Mouse (Mus musculus) heart, postnatal 25 days (tissue): ENCODE measurements around the gene Crabp2. TPM values are rescaled to one million over a fixed set of nuclear protein-coding genes. Genes with fewer than 3 reads are reported as not detected.
A peak's percentile ranks its signal among the peaks of the same experiment; 100 is the strongest.

Experiments
- DNase-seq: peaks from one replicate; pipeline ENCODE4 v3.0.0; 2022; ENCODE audit warnings: low spot score
- intact Hi-C: fragments of 180-260 bp; cut with DNase I; formaldehyde crosslinking; loops from one replicate; pipeline ENCODE4 v1.15.1; 2025
- total RNA-seq, 2 experiments: library from RNA; stranded (reverse); gene quantifications; 2 replicates each; pipeline ENCODE4 v1.2.3; 2021

Crabp2 gene
- total RNA-seq, 2 experiments from 2014 or later: not detected

DNA sequence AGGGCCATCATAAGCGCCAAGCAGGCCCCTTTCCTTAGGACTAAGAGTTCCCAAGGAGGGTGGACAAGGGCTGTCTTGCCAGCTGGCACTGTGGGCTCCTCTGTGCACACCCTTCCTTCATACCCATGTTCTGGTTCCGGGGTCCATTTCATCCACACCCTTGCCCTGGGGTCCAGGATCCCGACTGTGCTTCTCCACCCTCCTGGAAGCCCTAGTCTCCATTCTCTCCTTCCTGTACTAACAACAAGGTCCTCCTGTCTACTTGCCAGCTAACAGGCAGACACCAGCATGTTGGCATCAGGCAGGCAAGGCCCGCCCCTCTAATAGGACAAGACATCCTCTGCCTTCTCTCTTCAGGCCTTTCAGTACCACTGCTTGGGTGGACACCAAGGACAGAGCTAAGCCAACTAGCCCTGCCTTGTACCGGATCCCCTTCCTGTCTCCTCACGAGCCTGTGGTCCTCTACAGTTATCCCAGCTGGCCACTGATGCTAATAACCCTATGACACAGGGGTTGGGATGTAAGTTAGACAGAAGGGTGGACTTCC lies 32.8 kb downstream of the Crabp2 start:
- DNase-seq: no peak
- intact Hi-C loops: loop anchor here (10.0 kb wide), 1 partner anchor 216 kb away; no protein-coding TSS in a partner anchor

DNA sequence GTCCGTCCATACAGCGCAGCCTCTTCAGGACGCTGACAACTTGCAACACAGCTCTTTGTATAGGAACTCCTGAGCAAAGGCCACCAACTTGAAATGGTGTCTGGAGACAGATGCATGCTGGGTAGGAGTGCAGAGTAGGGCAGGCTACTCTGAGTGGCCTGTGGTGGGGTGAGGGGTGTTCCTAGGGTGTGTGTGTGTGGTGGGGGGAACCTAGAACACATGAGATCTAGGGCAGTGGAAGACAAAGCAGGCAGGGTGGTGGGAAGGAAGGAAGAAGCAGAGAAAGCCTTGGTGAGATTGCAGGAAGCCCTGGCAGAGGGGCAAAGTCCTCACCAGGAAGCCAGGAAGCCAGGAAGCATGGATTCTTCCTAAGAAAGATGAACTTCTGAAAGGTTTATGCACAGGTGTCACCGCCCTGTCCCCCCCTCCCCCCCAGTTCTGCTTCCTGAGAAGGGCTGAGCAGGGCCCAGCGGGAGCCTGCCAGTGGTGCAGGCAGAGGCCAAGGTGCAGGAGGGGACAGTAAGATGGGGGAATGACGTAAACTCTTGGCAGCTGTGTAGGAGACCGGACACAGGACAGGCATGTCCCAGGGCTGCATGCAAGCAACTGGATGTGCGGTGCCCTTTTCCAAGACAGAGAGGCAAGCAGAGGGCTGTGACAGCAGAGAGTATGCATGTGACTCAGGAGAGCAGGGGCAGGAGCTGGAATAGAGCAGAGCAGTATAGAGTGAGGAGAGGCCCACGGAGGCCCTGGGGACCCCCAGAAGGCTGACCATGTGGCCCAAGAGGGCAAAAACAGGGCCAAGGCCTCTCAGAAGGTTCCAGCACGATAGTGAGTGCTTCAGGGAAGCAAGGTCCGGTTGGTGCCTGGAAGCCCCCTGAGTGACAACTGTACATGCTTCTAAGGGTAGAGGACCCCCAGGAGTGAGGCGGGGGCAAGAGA lies 33.7 kb downstream of the Crabp2 start:
- DNase-seq: peak; percentile 69
- intact Hi-C loops: loop anchor here (10.0 kb wide), 1 partner anchor 217 kb away; no protein-coding TSS in a partner anchor

DNA sequence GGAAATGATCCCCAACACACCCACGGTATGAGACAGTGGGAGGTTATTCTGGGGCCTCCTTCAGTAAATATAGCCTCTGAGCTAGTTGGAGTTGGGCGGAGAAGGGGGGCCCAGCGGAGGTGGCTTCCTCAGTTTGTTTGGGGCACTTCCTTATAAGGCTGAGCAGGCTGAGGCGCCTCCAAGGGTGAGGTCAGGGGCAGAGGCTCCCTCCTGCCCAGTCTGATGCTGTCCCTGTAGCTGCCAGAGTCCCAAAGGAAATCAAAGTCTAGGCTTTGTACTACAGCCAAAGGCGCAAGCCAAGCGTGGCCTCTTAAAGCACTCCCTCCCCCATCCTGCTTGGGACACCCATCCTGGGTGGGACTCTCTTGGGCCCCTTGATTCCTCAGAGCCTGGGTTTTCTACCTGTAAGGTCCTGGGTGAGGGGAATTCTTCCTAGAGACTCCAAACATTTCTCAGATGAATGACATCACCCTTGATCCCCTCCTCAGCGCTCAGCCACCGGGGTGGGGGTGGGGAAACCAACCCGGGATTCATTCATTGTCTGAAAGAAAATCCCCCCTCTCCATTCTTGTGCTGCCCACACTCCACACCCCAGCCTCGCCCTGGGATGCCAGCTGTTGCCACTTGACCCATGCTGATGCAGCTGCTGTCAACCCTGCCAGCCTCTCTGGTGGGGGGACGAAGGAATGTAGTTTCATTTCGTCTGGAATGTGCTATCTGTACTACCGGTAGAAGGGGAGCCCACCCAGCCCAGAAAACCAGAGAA lies 34.6 kb downstream of the Crabp2 start:
- DNase-seq: peak; percentile 74
- intact Hi-C loops: loop anchor here (10.0 kb wide), 1 partner anchor 218 kb away; no protein-coding TSS in a partner anchor

DNA sequence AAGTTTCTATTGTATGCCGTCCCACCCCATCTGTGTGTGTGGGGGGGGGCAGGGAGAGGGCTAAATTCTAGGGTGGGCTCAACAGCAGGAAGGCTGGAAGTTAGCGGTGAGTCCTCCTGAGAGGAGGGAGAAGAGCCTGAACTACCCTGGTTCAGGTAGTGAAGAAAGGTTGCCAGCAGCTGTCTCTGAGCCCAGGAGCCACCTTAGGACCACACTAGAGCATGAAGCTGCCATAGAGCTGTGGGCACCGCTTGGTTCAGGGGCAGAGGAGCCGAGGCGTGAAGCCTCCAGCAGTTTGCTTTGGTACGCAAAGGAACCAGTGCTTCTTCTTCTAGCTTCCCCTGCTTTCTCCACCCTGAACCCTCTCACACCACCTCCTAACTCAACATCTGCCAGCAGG lies 35.2 kb downstream of the Crabp2 start:
- DNase-seq: no peak
- intact Hi-C loops: loop anchor here (10.0 kb wide), 1 partner anchor 219 kb away; no protein-coding TSS in a partner anchor

DNA sequence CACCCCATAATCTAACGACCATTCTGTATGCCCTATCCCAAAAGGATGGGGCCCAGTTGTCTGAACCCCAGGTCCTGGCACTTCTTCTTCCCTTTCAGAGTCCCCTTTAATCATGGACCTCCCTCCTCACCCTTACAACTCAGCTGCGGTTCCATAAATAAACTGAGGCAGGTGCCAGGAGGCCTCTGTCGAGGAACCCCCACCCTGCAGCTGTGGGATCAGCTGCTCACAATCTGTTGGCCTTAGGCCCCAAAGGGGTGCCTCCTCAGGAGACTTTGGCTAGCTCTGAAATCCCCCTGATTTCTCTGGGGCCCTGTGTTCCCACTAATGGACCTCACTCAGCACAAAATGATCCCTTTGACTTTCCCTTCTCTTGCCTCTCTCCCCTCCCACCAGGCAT lies 35.6 kb downstream of the Crabp2 start:
- DNase-seq: no peak
- intact Hi-C loops: loop anchor here (10.0 kb wide), 1 partner anchor 219 kb away; no protein-coding TSS in a partner anchor

DNA sequence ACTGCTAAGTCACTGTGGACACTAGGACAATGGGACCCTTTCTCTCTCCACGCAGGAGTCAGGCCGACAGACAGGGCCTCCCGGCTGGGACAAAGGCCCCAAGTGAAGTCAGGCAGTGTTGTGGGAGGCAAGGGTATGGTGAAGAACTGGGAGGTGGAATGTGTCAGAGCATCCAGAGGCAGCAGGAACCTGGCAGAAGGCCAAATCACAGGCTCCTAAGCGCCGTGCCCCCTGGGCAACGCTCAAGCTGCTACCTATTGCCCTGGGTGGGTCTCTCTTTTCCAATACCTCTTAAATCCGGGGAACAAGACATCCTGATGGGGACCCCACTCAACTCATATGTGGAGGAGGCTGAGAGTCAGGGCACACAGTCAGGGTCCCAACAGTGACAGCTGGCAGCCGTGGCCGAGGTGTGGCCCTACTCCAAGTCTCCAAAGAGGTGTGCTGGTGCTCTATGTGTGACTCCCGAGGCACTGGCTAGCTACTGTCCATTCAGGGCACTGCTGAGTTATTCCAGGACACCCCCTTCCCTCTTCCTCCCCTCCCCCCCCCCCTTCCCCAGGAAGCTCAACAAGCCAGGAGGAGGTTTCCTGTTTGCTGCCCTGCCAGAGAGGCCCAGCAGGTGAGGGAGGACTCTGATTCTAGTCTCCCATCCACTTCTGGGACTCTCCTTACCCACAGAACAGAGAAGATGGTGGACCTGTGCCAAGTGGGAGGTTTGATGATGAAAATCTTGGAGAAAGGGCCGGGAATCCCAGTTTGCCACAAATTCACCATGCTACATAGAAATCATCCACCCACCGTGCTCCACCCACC lies 37.2 kb downstream of the Crabp2 start:
- intact Hi-C loops: loop anchor here (10.0 kb wide), 1 partner anchor 221 kb away; no protein-coding TSS in a partner anchor
- DNase-seq: no peak

DNA sequence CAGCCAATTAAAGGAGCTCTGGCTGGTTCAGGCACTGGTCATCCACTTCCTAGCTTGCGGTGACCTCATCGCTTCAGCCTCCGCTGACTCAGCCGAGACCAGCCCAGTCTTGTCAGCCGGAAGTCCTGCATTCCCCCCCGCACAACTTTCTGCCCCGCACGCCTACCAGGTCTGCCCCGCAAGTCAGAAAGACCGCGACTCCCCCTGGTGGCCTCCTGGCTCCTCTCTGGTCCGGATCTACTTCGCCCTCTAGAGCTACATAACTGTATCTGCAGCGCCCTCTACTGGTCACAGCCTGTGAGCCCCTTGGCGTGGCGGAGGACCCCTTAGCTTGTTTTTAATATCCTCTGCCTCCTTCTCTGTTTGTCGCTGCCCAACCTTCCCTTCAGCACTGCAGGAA lies 38.4 kb downstream of the Crabp2 start:
- intact Hi-C loops: loop anchor here (1.0 to 10.0 kb wide), 3 partner anchors 17 to 222 kb away; no protein-coding TSS in a partner anchor
- DNase-seq: peak; percentile 86

DNA sequence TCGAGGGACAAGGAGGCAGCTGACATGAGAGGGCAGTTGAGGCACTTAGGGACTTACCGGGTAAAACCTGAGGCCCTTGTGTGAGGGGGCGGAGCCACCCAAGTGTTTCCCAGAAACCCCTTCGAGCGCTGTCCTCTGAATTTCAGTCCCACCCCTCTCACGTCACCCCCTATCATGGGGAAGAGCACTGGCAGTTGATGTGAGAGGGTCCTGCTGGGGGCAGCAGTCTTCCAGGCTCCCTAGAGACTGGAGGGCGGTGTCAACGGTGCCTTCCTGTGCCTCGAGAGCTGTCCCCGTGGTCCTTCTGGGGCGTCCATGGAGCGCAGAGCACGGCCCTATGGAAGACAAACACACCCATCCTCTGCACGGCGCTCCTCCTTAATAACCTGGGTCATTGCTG lies 39.2 kb downstream of the Crabp2 start:
- intact Hi-C loops: loop anchor here (1.0 to 10.0 kb wide), 3 partner anchors 17 to 223 kb away; no protein-coding TSS in a partner anchor
- DNase-seq: no peak

DNA sequence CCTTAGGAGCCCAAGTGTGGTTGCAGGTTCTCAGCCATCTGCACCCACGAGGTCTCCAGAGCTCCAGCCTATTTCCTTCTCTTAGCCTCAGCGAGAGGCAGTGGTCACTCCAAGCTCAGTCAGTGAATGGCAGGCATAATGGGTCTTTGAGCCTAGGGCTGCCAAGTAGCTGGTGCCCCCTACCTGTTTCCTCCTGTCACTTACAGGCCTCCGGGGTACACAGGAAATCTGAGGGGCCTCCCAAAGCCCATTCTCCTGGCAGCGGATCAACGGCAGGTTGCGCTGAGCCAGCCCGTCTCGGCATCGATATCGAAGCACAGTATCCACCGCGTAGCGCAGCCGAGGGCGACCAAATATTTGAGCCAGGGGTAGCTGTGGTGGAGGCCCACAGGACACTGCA lies 39.6 kb downstream of the Crabp2 start:
- intact Hi-C loops: loop anchor here (10.0 kb wide), 1 partner anchor 223 kb away; no protein-coding TSS in a partner anchor

DNA sequence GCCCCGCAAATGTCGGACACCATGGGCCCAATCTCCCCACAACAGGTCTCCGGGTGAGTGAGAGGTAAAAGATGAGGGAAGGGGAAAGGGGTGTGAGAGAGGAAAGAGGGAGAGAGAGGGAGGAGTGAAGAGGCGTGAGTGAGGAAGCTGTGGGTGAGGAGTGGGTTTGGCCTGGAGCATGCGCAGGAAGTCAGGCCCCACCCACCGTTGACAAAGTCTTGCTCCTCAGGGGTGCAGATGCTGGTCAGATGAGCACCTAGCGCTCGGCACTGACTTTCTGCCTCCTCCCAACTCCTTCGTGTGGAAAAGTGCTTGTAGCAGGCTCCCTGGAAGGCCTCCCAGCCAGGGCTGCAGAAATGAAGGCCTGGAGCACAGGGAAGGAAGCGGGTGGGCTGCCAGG lies 41.5 kb downstream of the Crabp2 start:
- intact Hi-C loops: loop anchor here (10.0 kb wide), 1 partner anchor 225 kb away; no protein-coding TSS in a partner anchor

More for the DNA sequence above, 39.6 kb downstream of the Crabp2 start:
- DNase-seq: no peak

DNA sequence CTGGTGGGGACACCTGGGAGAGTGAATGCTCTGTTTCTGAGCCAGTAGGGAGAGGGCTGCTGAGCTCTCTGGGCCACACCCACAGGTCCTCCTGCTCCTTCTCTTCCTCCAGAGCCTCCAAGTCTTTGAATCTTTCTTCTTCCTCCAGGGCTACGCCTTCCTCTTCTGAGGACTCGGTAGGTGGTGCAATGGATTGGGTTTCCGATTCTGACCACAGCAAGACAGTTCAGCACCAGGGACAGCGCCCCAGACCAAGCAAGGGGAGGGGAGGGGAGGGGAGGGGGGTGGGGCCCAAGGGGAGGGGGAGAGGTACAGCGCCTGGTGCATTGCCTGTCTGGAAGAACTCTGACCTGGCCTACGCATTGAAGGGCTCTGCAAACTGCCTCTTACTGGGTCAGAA lies 45.0 kb downstream of the Crabp2 start:
- no peak for DNase-seq
- intact Hi-C loops: no loop called here

More for the DNA sequence above, 41.5 kb downstream of the Crabp2 start:
- no peak for DNase-seq

DNA sequence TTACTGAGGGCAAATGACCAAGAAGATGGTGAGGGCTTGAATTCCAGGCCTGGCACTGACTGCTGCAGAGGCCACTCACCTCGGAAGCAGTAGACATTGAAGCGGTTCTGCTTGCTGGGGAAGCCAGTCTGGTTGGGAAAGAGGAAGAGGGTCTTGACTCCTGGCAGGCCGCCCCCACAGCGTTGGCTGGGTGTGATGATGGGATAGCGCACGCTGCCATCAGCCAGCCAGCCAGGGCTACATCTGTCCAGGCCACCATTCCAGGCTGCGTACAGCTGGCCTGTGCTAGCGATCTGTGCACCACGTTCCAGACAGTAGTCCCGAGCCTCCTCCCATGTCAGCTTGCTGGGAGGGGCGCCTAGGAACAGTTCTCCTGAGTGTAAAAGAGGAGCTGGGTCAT lies 46.9 kb downstream of the Crabp2 start:
- intact Hi-C loops: no loop called here
- DNase-seq: no peak

DNA sequence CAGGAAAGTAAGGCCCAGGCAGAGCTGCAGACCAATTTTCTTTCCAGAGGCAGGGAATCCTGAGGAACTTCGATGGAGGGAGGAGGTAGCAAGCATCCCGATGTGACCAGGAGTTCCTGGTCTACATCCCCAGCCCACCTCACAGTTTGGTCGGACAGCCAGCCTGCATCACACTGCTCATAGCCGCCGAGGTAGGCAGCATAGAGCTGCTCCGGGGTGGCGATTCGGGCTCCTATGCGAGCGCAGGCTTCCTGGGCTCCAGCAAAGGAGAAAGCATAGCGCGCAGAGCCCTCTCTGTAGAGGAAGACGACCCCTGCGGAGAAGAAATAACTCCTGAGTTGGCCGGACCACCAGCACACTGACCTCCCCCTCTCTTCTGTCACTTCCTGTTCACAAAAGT lies 47.9 kb downstream of the Crabp2 start:
- DNase-seq: no peak
- intact Hi-C loops: no loop called here

DNA sequence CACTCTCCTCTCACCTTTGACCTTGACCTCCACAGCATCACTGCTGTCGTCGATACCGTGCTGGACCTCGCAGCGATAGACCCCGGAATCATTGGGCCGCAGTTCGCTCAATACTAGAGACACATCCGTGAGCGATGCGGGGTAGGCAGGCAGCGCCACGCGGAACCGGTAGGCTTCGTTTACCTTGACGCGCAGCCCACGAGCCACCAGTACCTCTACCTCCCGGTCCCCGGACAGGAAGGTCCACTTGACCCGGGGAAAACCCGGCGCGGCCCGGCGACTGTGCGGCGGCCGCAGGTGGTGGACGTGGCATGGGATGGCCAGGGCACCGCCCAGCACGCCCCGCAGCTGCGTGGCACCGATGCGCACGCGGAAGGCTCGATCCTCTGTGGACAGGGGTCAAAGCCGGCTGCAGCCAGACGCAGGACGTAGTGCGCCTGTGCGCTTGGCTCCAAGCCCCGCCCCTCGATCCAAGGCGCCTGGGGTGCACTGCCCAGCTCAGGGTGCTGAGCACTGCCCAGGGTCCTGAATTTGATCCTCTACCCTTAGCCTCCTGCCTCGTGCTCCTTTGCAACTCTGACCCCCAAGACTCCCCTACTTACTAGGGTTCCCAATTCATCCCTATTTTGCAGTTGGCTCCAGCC lies 48.6 kb downstream of the Crabp2 start:
- DNase-seq: no peak
- intact Hi-C loops: no loop called here

DNA sequence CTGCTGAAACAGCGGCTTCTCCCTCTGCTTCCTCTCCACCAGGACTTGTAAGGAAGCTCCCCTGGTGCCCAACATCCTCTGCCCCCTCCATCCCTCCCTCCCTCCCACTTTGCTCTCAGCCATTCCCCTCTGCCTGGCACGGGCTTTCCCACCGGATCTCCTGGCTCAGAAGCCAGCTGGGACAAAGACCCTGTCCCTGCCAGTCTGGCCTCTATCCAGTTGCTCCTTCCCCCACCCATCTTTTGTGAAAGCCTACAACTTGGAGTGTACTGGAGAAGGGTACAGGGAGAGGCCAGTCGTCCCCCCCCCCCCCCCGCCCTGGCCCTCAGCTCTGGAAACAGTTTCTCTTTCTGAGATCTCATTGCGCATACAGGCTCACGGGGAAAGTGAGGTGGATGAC lies 50.3 kb downstream of the Crabp2 start:
- no peak for DNase-seq
- intact Hi-C loops: no loop called here

DNA sequence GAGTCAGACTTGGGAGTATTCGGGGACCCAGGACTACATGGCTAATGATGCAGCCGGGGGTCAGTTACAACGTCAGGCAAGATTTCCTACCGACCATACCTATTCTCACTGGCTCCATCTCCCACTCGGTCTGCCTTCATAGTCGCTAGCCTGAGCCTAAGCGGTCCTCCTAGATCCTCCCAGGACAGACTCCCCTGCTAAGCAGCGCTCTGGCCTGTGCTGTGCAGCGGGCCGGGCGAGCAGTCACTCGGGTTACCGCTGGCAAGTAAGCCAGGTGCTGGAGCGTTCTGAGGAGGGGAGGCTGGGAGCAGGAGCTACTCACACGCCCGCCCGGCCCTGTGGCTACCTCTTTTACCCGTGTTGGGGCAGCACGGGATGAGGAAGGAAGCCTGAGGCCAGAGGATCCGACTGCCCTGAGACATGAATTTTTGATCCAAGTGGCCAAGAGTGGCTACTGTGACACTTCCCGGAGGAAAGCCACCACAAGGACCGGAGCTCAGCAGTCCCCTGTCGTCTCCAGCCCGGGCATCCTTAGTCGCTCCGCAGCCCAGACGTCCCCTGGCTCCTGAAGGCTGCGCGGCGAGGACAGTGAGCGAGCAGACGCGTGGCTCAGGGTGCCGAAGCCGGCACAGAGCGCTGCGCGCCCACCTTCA lies 50.9 kb downstream of the Crabp2 start:
- no peak for DNase-seq
- intact Hi-C loops: no loop called here

DNA sequence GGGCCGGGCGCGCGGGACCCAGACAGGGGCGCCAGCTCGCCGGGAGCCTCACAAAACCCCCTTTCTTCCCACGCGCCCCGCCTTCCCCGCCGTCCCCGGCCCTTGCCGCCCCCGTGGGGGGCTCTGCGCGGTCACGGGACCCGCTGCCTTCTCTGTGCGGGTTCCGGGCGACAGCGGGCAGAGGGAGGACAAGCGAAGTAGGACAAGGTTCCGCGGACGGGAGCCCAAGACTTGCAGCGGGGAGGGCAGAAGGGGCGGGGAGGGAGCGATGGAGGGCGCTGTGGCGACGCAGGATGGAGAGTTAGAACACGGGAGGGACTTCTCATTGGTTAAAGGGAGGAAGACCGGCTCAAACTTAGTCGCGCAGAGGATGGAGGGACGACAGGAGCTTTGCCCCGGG lies 51.7 kb downstream of the Crabp2 start, which contains the start of gene Bcan:
TSS of gene Bcan (minus strand) at position 50 of the 400 bp plus-strand sequence.
- no peak for DNase-seq
- intact Hi-C loops: loop anchor here (10.0 kb wide), 1 partner anchor 245 kb away; no protein-coding TSS in a partner anchor
